8 mouse cellular contexts compared by ENCODE assay signal in the genomic region with DNA sequence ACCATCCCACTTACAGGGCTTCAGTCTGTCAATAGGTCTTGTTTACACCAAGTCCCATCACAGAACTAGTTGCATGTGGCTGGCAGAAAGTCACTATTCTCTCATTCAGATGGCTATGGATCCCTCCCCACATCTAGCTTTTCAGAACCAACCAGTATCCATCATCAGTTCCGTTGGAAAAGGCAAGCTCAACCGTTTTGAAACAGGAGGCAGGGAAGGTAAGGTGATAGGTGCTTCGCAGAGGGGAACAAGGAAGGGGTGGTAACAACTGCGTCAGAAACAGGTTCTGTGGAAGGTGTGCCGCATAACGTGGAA. TPM values are rescaled to one million over a fixed set of nuclear protein-coding genes. Genes with fewer than 3 reads are reported as not detected.
DNase-seq lines count a peak whose midpoint lies in the region; ATAC-seq and TF ChIP-seq lines count a peak whose summit lies in the region.

No protein-coding gene starts in this region.

- intact Hi-C loops in heart, postnatal 36 days (cut with DNase I): loop anchor here (2.0 to 5.0 kb wide), 3 partner anchors 14 to 265 kb away; no protein-coding TSS in a partner anchor
- intact Hi-C loops in left cerebral cortex, postnatal 36 days (cut with DNase I): loop anchor here (1.0 to 5.0 kb wide), 2 partner anchors 60 to 248 kb away; no protein-coding TSS in a partner anchor

- H3K4me2 ChIP-seq in heart, embryonic 15.5 days: peak overlapping the region; percentile 91

- H3K9me3 ChIP-seq in heart, embryonic 15.5 days (replicated peaks): no peaks in the 10 kb centered on the region
- no peaks in the 10 kb centered on the region for H3K9me3 ChIP-seq in G1E (replicated peaks)
- H3K9me3 ChIP-seq in midbrain, embryonic 10.5 days (replicated peaks): no peaks in the 10 kb centered on the region

- no peak for DNase-seq in heart, postnatal 36 days
- DNase-seq in G1E (ENCODE audit: low spot score): no peak
- DNase-seq in midbrain, embryonic 10.5 days (ENCODE audit: low spot score): no peak
- no peak for DNase-seq in left cerebral cortex, postnatal 36 days (ENCODE audit: low spot score in 2 of 2)
- no peak for DNase-seq in layer of hippocampus, adult 8-10 months (ENCODE audit: low spot score in 2 of 2)
- DNase-seq in cerebellum, postnatal 36 days: no peak

- peak overlapping the region; percentile 49 for H3K9ac ChIP-seq in heart, embryonic 15.5 days

- H3K27ac ChIP-seq in heart, embryonic 15.5 days: peak overlapping the region; percentile 88
- H3K27ac ChIP-seq in midbrain, embryonic 10.5 days (replicated peaks): peak overlapping the region; percentile 90

- H3K4me1 ChIP-seq in heart, embryonic 15.5 days (replicated peaks): peaks cover 5% of the 10 kb centered on the region
- H3K4me1 ChIP-seq in G1E (ENCODE audit: insufficient read depth, low read depth, low read length): peaks cover 14% of the 10 kb centered on the region
- H3K4me1 ChIP-seq in midbrain, embryonic 10.5 days: peaks cover 11% of the 10 kb centered on the region

- TF ChIP-seq CTCF in G1E (IDR thresholded peaks at IDR 0.05; ENCODE audit: low read depth, low read length): no peak

- H3K36me3 ChIP-seq in heart, embryonic 15.5 days: peaks cover 23% of the 10 kb centered on the region
- peaks cover 41% of the 10 kb centered on the region for H3K36me3 ChIP-seq in G1E (replicated peaks)
- H3K36me3 ChIP-seq in midbrain, embryonic 10.5 days: peaks cover 33% of the 10 kb centered on the region

- ATAC-seq in heart, embryonic 15.5 days (replicated peaks; ENCODE audit: insufficient number of reproducible peaks, insufficient read depth, low FRiP score, low read depth): no peak
- no peak for ATAC-seq in G1E (ENCODE audit: extremely low read depth, insufficient number of reproducible peaks, low FRiP score, poor library complexity, severe bottlenecking)
- ATAC-seq in granulocyte monocyte progenitor cell, adult 5-6 weeks (replicated peaks; ENCODE audit: poor library complexity, severe bottlenecking): peak; percentile 12; the same call in 1 of the 2 replicates

- WGBS in heart, embryonic 15.5 days: 3% methylated on average over 6 of the region's 6 CpGs
- WGBS in midbrain, embryonic 10.5 days: 7% methylated on average over 6 of the region's 6 CpGs

- peak overlapping the region; percentile 74 for H3K4me3 ChIP-seq in heart, embryonic 15.5 days
- peak overlapping the region; percentile 75; the same call in 1 of the 2 replicates for H3K4me3 ChIP-seq in G1E (ENCODE audit: low read depth, low read length)
- peak overlapping the region; percentile 69 for H3K4me3 ChIP-seq in midbrain, embryonic 10.5 days

- H3K27me3 ChIP-seq in heart, embryonic 15.5 days: no peaks in the 10 kb centered on the region
- no peaks in the 10 kb centered on the region for H3K27me3 ChIP-seq in G1E (ENCODE audit: insufficient read depth, low read length)
- 0 out of 2 replicates have a peak, but pooled peaks cover 9% of the 10 kb centered on the region for H3K27me3 ChIP-seq in midbrain, embryonic 10.5 days (ENCODE audit: low read depth, poor library complexity, severe bottlenecking)

RNA-seq across cellular contexts. Expression of gene Fam161a, which starts 0.2 kb away (rescaled TPM):
- 0.89 and 2.1 TPM in 2 replicates for polyA plus RNA-seq in heart, embryonic 15.5 days (2015; fragmentation: Nextera tagmentation; extraction: Ambion mirVana)
- 1 to 10 TPM; 2.0 to 4.2 TPM for total RNA-seq in heart, postnatal 36 days (2021)
- 2.5 and 9.3 TPM in 2 replicates for total RNA-seq in G1E (2014; fragmentation: Nextera tagmentation)
- 3.1 and 3.5 TPM in 2 replicates for total RNA-seq in G1E (2017)
- polyA plus RNA-seq in G1E (2012): 0.35 and 0.67 TPM in 2 replicates
- 2.4 and 3.6 TPM in 2 replicates for total RNA-seq in granulocyte monocyte progenitor cell, adult 5-6 weeks (2014; fragmentation: Nextera tagmentation)
- total RNA-seq in granulocyte monocyte progenitor cell, adult 5-6 weeks (2017): 1.3 and 1.7 TPM in 2 replicates
- polyA plus RNA-seq in midbrain, embryonic 10.5 days (2016; fragmentation: Nextera tagmentation; extraction: Ambion mirVana): 1.6 and 3.1 TPM in 2 replicates
- total RNA-seq in left cerebral cortex, postnatal 36 days (2021): 1 to 10 TPM; 2.6 to 4.4 TPM
- total RNA-seq in layer of hippocampus, adult 8-10 months (2022): 1 to 10 TPM; 4.1 to 5.6 (median 4.8) TPM

RNA-seq across cellular contexts. Expression of gene Cct4, which starts 16.8 kb away (rescaled TPM):
- 184 and 191 TPM in 2 replicates for polyA plus RNA-seq in heart, embryonic 15.5 days (2015; fragmentation: Nextera tagmentation; extraction: Ambion mirVana)
- 100 to 1,000 TPM; 131 to 132 TPM for total RNA-seq in heart, postnatal 36 days (2021)
- 316 and 338 TPM in 2 replicates for total RNA-seq in G1E (2014; fragmentation: Nextera tagmentation)
- total RNA-seq in G1E (2017): 354 and 358 TPM in 2 replicates
- 847 and 1,153 TPM in 2 replicates for polyA plus RNA-seq in G1E (2012)
- 190 and 205 TPM in 2 replicates for total RNA-seq in granulocyte monocyte progenitor cell, adult 5-6 weeks (2014; fragmentation: Nextera tagmentation)
- total RNA-seq in granulocyte monocyte progenitor cell, adult 5-6 weeks (2017): 260 and 305 TPM in 2 replicates
- 396 and 436 TPM in 2 replicates for polyA plus RNA-seq in midbrain, embryonic 10.5 days (2016; fragmentation: Nextera tagmentation; extraction: Ambion mirVana)
- 100 to 1,000 TPM in 1 of 2 experiments, 10 to 100 TPM in 1; 99.1 to 110 TPM for total RNA-seq in left cerebral cortex, postnatal 36 days (2021)
- total RNA-seq in layer of hippocampus, adult 8-10 months (2022): 100 to 1,000 TPM in 2 of 4 experiments, 10 to 100 TPM in 2; 93.7 to 125 (median 110) TPM

RNA-seq across cellular contexts. Expression of gene Commd1, which starts 24.9 kb away (rescaled TPM):
- polyA plus RNA-seq in heart, embryonic 15.5 days (2015; fragmentation: Nextera tagmentation; extraction: Ambion mirVana): 291 and 351 TPM in 2 replicates
- 100 to 1,000 TPM; 150 to 164 TPM for total RNA-seq in heart, postnatal 36 days (2021)
- total RNA-seq in G1E (2014; fragmentation: Nextera tagmentation) (74.4 and 77.4 TPM in 2 replicates), G1E (2017) (93.9 and 111 TPM in 2 replicates)
- 27.7 and 34.1 TPM in 2 replicates for polyA plus RNA-seq in G1E (2012)
- 95.6 and 97.6 TPM in 2 replicates for total RNA-seq in granulocyte monocyte progenitor cell, adult 5-6 weeks (2014; fragmentation: Nextera tagmentation)
- total RNA-seq in granulocyte monocyte progenitor cell, adult 5-6 weeks (2017): 119 and 143 TPM in 2 replicates
- 385 and 427 TPM in 2 replicates for polyA plus RNA-seq in midbrain, embryonic 10.5 days (2016; fragmentation: Nextera tagmentation; extraction: Ambion mirVana)
- total RNA-seq in left cerebral cortex, postnatal 36 days (2021): 10 to 100 TPM; 38.8 to 44.6 TPM
- total RNA-seq in layer of hippocampus, adult 8-10 months (2022): 10 to 100 TPM; 39.0 to 59.9 (median 56.6) TPM

RNA-seq across cellular contexts. Expression of gene Gm28048, which starts 25.2 kb away (rescaled TPM):
- polyA plus RNA-seq in heart, embryonic 15.5 days (2015; fragmentation: Nextera tagmentation; extraction: Ambion mirVana): 6.9 and 10.8 TPM in 2 replicates
- 1 to 10 TPM; 4.4 to 5.2 TPM for total RNA-seq in heart, postnatal 36 days (2021)
- total RNA-seq in G1E (2014; fragmentation: Nextera tagmentation) (21.1 and 30.9 TPM in 2 replicates), G1E (2017) (16.2 and 37.9 TPM in 2 replicates)
- polyA plus RNA-seq in G1E (2012): not detected in 2 replicates
- total RNA-seq in granulocyte monocyte progenitor cell, adult 5-6 weeks (2014; fragmentation: Nextera tagmentation): 70.6 and 93.5 TPM in 2 replicates
- 48.6 and 74.5 TPM in 2 replicates for total RNA-seq in granulocyte monocyte progenitor cell, adult 5-6 weeks (2017)
- 3.0 and 3.2 TPM in 2 replicates for polyA plus RNA-seq in midbrain, embryonic 10.5 days (2016; fragmentation: Nextera tagmentation; extraction: Ambion mirVana)
- 10 to 100 TPM in 1 of 2 experiments, 1 to 10 TPM in 1; 8.7 to 13.7 TPM for total RNA-seq in left cerebral cortex, postnatal 36 days (2021)
- total RNA-seq in layer of hippocampus, adult 8-10 months (2022): 10 to 100 TPM in 2 of 4 experiments, 1 to 10 TPM in 2; 8.8 to 14.8 (median 10.3) TPM

RNA-seq across cellular contexts. Expression of gene Zrsr1, which starts 35.3 kb away (rescaled TPM):
- polyA plus RNA-seq in heart, embryonic 15.5 days (2015; fragmentation: Nextera tagmentation; extraction: Ambion mirVana): 2.4 and 2.7 TPM in 2 replicates
- 10 to 100 TPM; 14.5 to 16.8 TPM for total RNA-seq in heart, postnatal 36 days (2021)
- total RNA-seq in G1E (2014; fragmentation: Nextera tagmentation) (14.9 and 33.6 TPM in 2 replicates), G1E (2017) (9.0 and 10.4 TPM in 2 replicates)
- 1.3 and 1.5 TPM in 2 replicates for polyA plus RNA-seq in G1E (2012)
- total RNA-seq in granulocyte monocyte progenitor cell, adult 5-6 weeks (2014; fragmentation: Nextera tagmentation): 3.2 and 4.1 TPM in 2 replicates
- total RNA-seq in granulocyte monocyte progenitor cell, adult 5-6 weeks (2017): 4.5 and 9.3 TPM in 2 replicates
- polyA plus RNA-seq in midbrain, embryonic 10.5 days (2016; fragmentation: Nextera tagmentation; extraction: Ambion mirVana): 2.9 and 3.2 TPM in 2 replicates
- total RNA-seq in left cerebral cortex, postnatal 36 days (2021): 10 to 100 TPM; 67.9 to 69.8 TPM
- 10 to 100 TPM; 57.8 to 76.0 (median 69.8) TPM for total RNA-seq in layer of hippocampus, adult 8-10 months (2022)
